Mouse (Mus musculus) urinary bladder, postnatal 25 days (tissue): ENCODE data around the gene Cypt15.
"Not testable (repeated sequence)": the region's sequence is repeated elsewhere in the genome, so short reads cannot be mapped to it uniquely, and the experiment has no call there.

Experiments used
- DNase-seq: peaks from one replicate; pipeline ENCODE4 v3.0.0; 2022; ENCODE audit warnings: low spot score

The Cypt15 gene

GRCm38 (mm10) chrX:39345967-39346366 lies at the start of gene Cypt15:
Gene Cypt15, plus strand, starts transcription at chrX:39346267.
- DNase-seq, result not testable (repeated sequence)

DNA sequence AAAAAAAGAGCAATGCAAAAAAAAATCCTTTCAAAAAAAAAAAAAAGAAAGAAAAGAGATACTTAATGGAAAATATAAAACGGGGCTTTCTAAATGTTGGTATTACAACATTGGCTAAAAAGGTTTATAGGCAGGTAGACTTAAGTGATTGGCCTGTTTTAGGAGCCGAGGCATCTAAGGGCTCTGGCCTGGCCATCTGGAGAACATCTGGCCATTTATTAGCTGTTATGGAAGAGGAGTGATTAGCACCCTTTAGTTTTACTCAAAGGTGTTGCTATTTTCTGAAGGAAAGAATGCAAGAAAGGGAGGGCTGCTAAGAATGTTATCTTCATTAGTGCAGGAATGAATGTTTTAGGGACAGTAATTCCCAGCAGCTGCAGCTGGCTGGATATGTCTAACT lies 24.9 kb downstream of the Cypt15 start:
- no peak for DNase-seq

- no peak for DNase-seq
These were observed 32.8 kb downstream of the Cypt15 start for GRCm38 (mm10) chrX:39378830-39379229.

DNA sequence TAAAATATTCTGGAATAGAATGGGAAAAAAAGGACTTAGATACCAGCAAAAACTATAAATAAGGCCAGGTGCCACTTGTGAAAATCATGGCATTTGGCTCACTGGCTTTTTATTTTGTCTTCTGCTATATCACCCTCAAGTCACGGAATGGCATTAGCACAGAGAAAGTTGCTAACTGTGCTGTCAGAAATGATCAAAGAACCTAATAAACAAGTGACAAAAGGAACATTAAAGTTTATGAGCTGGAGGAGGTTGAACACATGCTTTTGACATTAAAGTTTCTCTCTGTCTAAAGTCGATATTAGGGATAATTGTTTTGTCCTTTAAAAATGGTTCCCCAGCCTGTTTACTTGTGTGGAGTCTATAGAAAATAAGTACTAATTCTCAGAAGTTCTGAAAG lies 37.7 kb downstream of the Cypt15 start:
- DNase-seq, result no peak
